Mouse (Mus musculus) heart, embryonic 13.5 days (tissue): Measurements from ENCODE around the gene Pnldc1. TPM values are rescaled to one million over a fixed set of nuclear protein-coding genes. Genes with fewer than 3 reads are reported as not detected.
"Not testable (repeated sequence)": the region's sequence is repeated elsewhere in the genome, so short reads cannot be mapped to it uniquely, and the experiment has no call there.

Source experiments
- ATAC-seq: fragments of 200-750 bp; cut with Nextera tagmentation; 2 replicates; pipeline ENCODE4 v1.8.0; 2017; ENCODE audit warnings: moderate TSS enrichment; ENCODE audit not compliant: insufficient number of reproducible peaks, low FRiP score, low TSS enrichment; ENCODE audit errors: extremely low read depth
- H3K27ac ChIP-seq: fragments of 300-500 bp; sonication (generic); replicated peaks from 2 replicates; pipeline ENCODE4 v1.5.1; 2015; ENCODE audit warnings: moderate library complexity, mild to moderate bottlenecking, inconsistent platforms
- H3K27me3 ChIP-seq: fragments of 300-500 bp; sonication (generic); replicated peaks from 2 replicates; pipeline ENCODE4 v1.6.1; 2015; ENCODE audit warnings: mild to moderate bottlenecking, inconsistent platforms
- H3K36me3 ChIP-seq: fragments of 300-500 bp; sonication (generic); 2 replicates; pipeline ENCODE4 v1.6.1; 2015; ENCODE audit warnings: mild to moderate bottlenecking, inconsistent platforms
- H3K4me1 ChIP-seq: fragments of 300-500 bp; sonication (generic); 2 replicates; pipeline ENCODE4 v1.6.1; 2015; ENCODE audit warnings: inconsistent platforms
- H3K4me2 ChIP-seq: fragments of 300-500 bp; sonication (generic); 2 replicates; pipeline ENCODE4 v1.6.1; 2015; ENCODE audit warnings: inconsistent platforms, mild to moderate bottlenecking, moderate library complexity
- H3K4me3 ChIP-seq: fragments of 300-500 bp; sonication (generic); 2 replicates; pipeline ENCODE4 v1.5.1; 2015; ENCODE audit warnings: moderate library complexity, mild to moderate bottlenecking, inconsistent platforms
- H3K9ac ChIP-seq: fragments of 300-500 bp; sonication (generic); 2 replicates; pipeline ENCODE4 v1.6.1; 2015; ENCODE audit warnings: inconsistent platforms, mild to moderate bottlenecking, moderate library complexity
- H3K9me3 ChIP-seq: fragments of 300-500 bp; sonication (generic); 2 replicates; pipeline ENCODE4 v1.6.1; 2016; ENCODE audit warnings: inconsistent platforms
- WGBS: fragments of 180-500 bp; shearing (Covaris S2); methylation state at CpG from one replicate; pipeline ENCODE4 v1.1.7; 2015; ENCODE audit warnings: mixed read lengths; 5-methylcytosine and 5-hydroxymethylcytosine counted together
- polyA plus RNA-seq: library from polyadenylated mRNA; unstranded; fragments of >200 nt; fragmentation: Nextera tagmentation; extraction: Ambion mirVana; gene quantifications from 2 replicates; pipeline ENCODE4 v1.2.1, GENCODE M21; 2015

Pnldc1 gene
- polyA plus RNA-seq, 1 experiment from 2014 or later, result 1.0 TPM

DNA sequence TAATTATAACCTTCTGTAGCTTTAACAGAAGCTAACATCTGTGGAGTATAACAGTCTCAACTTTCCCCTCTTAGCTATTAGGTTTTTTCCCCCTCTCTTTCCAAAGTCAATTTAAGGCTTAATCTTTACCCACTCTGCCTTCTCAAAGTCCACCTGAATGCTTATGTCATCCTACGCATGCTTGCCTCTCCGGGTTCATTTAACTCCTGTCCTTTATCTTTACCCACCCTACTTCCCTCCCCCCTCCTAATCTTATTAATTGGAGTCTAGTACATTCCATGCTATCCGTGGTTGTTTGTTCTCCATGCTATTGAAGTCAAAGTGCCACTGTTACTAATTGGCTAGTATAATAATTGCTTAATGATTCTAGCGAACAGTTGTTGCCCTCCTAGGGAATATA, 25.7 kb upstream of the Pnldc1 start:
- Histone ChIP-seq H3K9me3 (no peaks in the 10 kb centered on the region), H3K36me3 (no peaks in the 10 kb centered on the region), H3K4me3 (no peak overlapping the region), H3K4me2 (no peak overlapping the region), H3K27ac (no peak overlapping the region), H3K9ac (no peak overlapping the region), H3K4me1 (peaks cover 8% of the 10 kb centered on the region; the same call in 1 of the 2 replicates), H3K27me3 (no peaks in the 10 kb centered on the region)
- no peak for ATAC-seq
- 66% methylated on average over 4 of the region's 4 CpGs for WGBS

DNA sequence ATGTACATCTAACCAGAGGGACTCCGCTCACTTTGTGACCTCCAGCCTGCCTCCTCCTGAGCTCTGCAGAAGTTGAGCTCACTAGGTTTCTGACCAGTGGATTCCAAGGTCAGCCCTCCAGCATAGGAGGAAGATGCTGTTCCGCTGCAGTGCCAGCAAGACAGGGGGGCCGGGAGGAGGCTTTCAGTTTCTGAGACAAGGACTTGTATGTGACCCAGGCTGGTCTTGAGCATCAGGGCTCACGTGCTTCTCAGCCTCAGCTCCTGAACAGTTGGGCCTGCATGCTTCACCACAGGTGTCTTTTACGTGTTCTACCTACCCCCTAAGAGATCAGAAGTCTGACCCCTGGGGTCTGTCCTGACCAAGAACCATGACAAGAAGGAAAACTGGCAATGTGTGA, 21.5 kb upstream of the Pnldc1 start:
- H3K9ac ChIP-seq, H3K27me3 ChIP-seq, H3K4me1 ChIP-seq, H3K27ac ChIP-seq, H3K36me3 ChIP-seq, ATAC-seq, H3K9me3 ChIP-seq, H3K4me3 ChIP-seq, H3K4me2 ChIP-seq: not testable (repeated sequence)
- WGBS, result 83% methylated on average over 5 of the region's 5 CpGs

DNA sequence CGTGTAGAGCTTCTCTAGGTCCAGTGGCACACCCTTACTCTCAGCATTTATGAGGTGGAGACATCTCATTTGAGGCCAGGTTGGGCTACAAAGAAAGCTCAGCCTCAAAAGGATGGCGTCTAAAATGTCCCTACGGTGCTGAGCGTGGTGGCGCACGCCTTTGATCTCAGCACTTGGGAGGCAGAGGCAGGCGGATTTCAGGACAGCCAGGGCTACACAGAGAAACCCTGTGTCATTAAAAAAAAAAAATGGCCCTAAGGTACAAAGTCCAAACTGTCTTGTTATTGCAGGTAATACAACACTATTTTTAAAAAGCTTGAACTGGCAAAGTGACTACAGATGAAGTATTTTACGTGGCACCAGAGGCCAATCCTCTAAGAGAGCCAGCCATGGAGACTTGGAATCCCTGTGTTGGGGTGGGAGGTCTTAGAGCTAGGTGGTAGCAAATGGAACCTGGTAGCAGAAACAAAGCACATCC, 15.7 kb upstream of the Pnldc1 start:
- Histone ChIP-seq H3K27ac (no peak overlapping the region), H3K27me3 (no peaks in the 10 kb centered on the region), H3K4me2 (no peak overlapping the region), H3K4me1 (no peaks in the 10 kb centered on the region), H3K4me3 (no peak overlapping the region), H3K9me3 (no peaks in the 10 kb centered on the region), H3K9ac (no peak overlapping the region), H3K36me3 (peaks cover 61% of the 10 kb centered on the region)
- WGBS, result 86% methylated on average over 8 of the region's 8 CpGs
- no peak for ATAC-seq

DNA sequence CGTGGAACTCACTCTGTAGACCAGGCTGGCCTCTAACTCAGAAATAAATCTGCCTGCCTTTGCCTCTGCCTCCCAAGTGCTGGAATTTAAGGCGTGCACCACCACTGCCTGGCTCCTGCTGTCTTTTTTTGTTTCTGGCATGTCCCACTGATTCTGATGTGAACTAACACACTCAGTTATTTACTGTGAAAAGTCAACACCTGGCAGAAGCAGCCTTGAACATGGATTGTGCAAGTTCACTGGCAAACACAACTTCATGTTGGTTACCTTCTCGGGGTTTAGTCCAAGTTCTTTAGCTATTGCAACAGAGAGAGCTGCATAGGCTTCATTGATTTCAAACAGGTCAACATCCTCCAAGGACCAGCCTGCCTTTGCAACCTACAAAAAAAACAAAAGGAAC, 15.0 kb upstream of the Pnldc1 start:
- Histone ChIP-seq H3K4me1 (no peaks in the 10 kb centered on the region), H3K36me3 (peaks cover 68% of the 10 kb centered on the region), H3K4me3 (no peak overlapping the region), H3K9me3 (no peaks in the 10 kb centered on the region), H3K4me2 (no peak overlapping the region), H3K9ac (no peak overlapping the region), H3K27me3 (no peaks in the 10 kb centered on the region), H3K27ac (no peak overlapping the region)
- no peak for ATAC-seq
- WGBS, result 76% methylated on average over 3 of the region's 3 CpGs

DNA sequence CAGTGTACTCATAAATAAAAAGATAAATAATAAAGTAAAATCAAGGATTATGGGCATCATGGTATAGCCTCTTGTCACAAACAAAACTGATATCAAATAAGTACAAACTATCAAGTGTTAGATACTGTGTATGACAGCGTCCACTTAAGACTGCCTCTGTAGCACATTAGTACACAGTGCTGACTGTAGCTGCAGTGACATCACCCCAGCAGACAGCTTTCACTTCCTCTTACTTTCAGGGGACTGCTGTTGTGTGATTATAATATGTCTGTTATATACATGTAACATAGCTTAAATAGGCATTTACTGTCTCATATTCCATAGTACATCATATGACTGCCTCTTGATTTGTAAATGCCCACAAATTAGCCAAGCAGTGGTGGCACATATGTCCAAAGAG, 11.0 kb upstream of the Pnldc1 start:
- ATAC-seq, result no peak
- Histone ChIP-seq H3K4me2 (no peak overlapping the region), H3K9me3 (no peaks in the 10 kb centered on the region), H3K4me3 (no peak overlapping the region), H3K36me3 (peaks cover 75% of the 10 kb centered on the region), H3K9ac (no peak overlapping the region), H3K27me3 (no peaks in the 10 kb centered on the region), H3K4me1 (peaks cover 8% of the 10 kb centered on the region), H3K27ac (no peak overlapping the region)
- WGBS, result 91% methylated on average over 1 of the region's 1 CpGs

DNA sequence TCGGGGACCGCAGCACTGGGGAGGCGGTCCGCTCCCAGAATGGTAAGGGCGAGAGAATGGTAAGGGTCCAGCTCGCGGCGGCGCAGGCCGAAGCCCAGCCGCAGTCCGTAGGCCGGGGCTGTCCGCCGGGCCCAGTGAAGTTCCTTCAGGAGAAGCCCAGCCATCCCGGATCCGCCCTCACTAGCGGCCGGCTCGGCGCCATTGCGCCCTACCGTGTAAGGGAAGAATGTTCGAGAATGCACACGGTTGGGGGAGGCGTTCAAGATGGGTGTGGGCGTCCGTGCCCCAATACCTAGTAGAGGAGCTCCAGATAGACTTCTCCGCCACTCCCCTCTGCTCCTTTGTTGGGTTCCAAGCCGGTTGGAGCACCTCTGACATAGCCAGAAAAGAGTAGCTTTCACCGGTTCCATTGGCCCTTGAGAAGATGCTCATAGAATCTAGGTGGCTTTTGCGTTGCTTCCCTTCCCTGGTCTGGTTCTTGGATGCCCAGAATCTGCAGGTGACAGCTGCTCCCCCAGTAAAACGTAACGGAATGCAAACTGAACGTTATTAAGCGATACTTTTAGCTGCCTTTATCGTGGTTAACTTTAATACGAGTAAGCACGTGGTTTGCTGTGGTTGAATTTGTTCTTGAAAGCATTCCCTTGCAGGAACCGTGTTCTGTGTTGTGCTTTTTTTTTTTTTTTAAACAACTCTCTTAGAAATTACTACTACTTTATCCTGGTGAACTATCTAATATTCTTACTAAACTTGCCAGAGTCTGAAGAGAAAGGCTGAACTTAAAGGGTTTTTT, 6.8 kb upstream of the Pnldc1 start:
- under 1% methylated on average over 40 of the region's 40 CpGs for WGBS
- H3K4me3 ChIP-seq, result peak overlapping the region; percentile 98
- H3K27me3 ChIP-seq, result no peaks in the 10 kb centered on the region
- peak overlapping the region; percentile 92 for H3K4me2 ChIP-seq
- H3K9me3 ChIP-seq, result no peaks in the 10 kb centered on the region
- peaks cover 16% of the 10 kb centered on the region for H3K4me1 ChIP-seq
- H3K36me3 ChIP-seq, result peaks cover 64% of the 10 kb centered on the region
- H3K27ac ChIP-seq, result peak overlapping the region; percentile 92
- peak overlapping the region; percentile 98 for H3K9ac ChIP-seq
- ATAC-seq, result peak; percentile 52

DNA sequence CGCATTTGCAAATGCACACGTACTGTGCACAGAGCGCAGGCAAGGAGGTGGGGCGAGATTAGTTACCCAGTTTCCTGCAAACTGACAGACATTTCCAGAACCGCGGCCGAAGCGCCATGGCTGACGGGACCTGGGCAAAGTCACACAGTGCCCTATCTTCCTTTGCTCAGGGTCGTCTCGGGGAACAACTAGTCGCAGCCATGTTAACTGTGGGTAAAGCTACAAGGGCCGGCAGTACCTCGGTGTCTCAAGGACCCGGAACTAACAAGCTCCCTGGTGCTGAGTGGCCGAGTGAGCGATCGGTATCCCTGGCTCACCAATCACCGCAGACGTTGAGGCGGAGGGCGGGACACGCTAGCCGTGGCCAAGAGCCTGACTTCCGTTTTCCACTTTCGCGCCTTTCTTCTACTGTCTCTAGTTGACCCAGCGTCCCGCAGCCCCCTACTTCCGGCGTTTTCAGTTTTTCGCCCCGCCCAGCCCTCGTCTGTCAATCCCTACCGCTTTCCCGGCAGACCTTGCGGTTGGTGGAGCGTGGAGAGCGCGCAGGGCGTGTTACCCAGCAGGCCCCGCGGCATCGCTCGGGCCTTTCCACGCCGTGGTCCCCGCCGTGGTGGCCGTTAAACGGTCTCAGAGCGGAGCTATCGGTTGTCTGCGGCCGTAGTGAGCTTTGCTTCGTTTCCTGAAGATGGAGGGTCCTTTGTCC, 6.0 kb upstream of the Pnldc1 start, which contains the start of gene Mrpl18:
Mrpl18 (minus strand) TSS at position 465 of the 703 bp plus-strand sequence.
- Histone ChIP-seq H3K36me3 (peaks cover 65% of the 10 kb centered on the region), H3K4me1 (peaks cover 16% of the 10 kb centered on the region), H3K9ac (peak within 1 kb of the TSS; percentile 98), H3K27ac (peak within 1 kb of the TSS; percentile 92), H3K4me3 (peak within 1 kb of the TSS; percentile 98), H3K9me3 (no peaks in the 10 kb centered on the region), H3K4me2 (peak within 1 kb of the TSS; percentile 92), H3K27me3 (no peaks in the 10 kb centered on the region)
- WGBS, result under 1% methylated on average over 56 of the region's 56 CpGs
- ATAC-seq, result peak; percentile 97

DNA sequence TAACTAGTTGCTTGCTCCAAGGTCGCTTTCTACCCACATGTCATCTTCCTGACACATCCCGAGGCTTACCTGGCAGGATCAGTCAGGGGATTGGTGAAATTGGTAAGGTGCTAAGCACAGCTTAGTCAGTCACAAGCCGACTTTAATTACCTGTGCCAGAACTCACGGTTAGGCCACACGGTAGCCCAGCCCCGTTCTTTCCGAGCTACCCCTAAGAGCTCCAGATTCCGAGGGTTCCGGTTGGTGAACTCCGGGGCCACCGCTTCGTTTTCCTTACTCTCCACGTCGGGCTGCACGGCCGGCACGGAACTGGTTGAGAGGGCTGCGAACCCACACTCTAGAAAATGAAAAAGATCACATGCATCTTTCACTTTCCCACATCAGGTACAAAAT, 5.5 kb upstream of the Pnldc1 start, which contains the start of gene Tcp1:
Tcp1 (plus strand) TSS at position 214 of the 393 bp plus-strand sequence.
- H3K36me3 ChIP-seq, result peaks cover 65% of the 10 kb centered on the region
- peak within 1 kb of the TSS; percentile 92 for H3K27ac ChIP-seq
- ATAC-seq, result no peak
- H3K4me3 ChIP-seq, result peak within 1 kb of the TSS; percentile 98
- no peaks in the 10 kb centered on the region for H3K27me3 ChIP-seq
- H3K4me1 ChIP-seq, result peaks cover 16% of the 10 kb centered on the region
- H3K4me2 ChIP-seq, result peak within 1 kb of the TSS; percentile 92
- no peaks in the 10 kb centered on the region for H3K9me3 ChIP-seq
- H3K9ac ChIP-seq, result peak within 1 kb of the TSS; percentile 98
- under 1% methylated on average over 18 of the region's 18 CpGs for WGBS

DNA sequence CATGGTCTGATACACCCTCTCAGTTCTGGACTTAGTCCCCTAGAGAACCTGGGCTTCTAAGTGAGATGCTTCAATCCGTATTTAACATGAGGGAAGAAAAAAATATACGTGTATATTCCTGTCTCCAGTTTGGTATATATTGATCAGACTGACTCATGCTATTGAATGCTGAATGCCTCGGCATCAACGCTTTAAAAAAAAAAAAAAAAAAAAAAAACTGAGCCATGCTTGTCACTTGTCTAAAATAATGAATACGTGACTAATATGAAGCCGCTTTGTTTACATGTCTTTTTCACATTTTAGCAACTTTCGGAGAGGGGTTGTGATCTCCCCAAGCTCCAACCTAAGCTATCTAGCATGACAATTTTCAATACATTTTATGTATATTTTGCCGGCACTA, 361 bp upstream of the Pnldc1 start:
- Histone ChIP-seq H3K4me3 (no peak overlapping the region), H3K4me1 (peaks cover 7% of the 10 kb centered on the region), H3K4me2 (no peak overlapping the region), H3K27ac (no peak overlapping the region), H3K27me3 (no peaks in the 10 kb centered on the region), H3K9ac (no peak overlapping the region), H3K9me3 (no peaks in the 10 kb centered on the region), H3K36me3 (peaks cover 69% of the 10 kb centered on the region)
- WGBS, result 83% methylated on average over 8 of the region's 8 CpGs
- ATAC-seq, result no peak

DNA sequence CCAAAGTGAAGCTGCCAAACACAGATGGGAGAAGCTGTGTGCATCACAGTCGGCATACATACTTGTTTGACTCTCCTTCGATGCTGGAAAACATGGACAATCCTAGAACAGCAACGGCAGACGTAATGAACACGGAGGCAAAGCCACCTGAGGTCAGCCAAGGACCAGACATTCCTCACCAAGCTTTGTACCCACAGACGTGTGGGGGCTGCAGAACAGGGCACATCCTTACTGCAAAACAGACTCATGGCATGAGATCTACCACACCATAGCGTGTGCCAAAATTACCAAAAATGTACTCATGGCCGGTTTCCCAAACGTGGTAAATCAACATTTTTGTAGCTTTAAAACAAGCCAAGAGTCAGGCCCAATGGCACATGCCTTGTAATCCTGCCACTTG, 3.6 kb downstream of the Pnldc1 start:
- no peak for ATAC-seq
- peaks cover 64% of the 10 kb centered on the region for H3K36me3 ChIP-seq

DNA sequence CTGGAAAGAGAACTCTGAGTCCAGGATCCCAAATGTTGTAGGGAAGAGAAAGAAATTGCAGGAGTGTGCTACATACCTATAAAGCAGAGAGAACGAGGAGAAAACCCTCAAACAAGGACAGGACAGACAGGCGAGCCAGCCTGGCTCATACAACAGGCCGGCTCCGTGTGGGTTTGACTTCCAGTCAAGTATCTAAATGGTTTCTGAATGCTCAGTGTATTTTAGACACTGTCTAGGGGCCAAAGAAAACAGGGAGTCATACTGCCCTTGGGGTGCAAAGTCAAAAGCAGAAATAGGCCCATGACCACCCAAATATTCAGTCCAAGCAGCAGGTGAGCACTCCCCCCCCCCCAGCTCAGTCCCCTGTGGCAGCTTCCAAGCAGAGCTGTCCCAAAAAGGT, 4.2 kb downstream of the Pnldc1 start:
- Histone ChIP-seq H3K27ac (no peak overlapping the region), H3K4me1 (no peaks in the 10 kb centered on the region), H3K36me3 (peaks cover 64% of the 10 kb centered on the region), H3K27me3 (no peaks in the 10 kb centered on the region), H3K9ac (no peak overlapping the region), H3K4me2 (no peak overlapping the region), H3K9me3 (no peaks in the 10 kb centered on the region), H3K4me3 (no peak overlapping the region)
- no peak for ATAC-seq
- WGBS, result 84% methylated on average over 4 of the region's 4 CpGs

More for the DNA sequence above, 3.6 kb downstream of the Pnldc1 start:
- H3K4me3 ChIP-seq, result no peak overlapping the region
- 86% methylated on average over 9 of the region's 9 CpGs for WGBS
- no peaks in the 10 kb centered on the region for H3K27me3 ChIP-seq
- H3K27ac ChIP-seq, result no peak overlapping the region
- no peak overlapping the region for H3K9ac ChIP-seq
- no peaks in the 10 kb centered on the region for H3K9me3 ChIP-seq
- H3K4me1 ChIP-seq, result no peaks in the 10 kb centered on the region
- H3K4me2 ChIP-seq, result no peak overlapping the region
